Mouse (Mus musculus): Measurements from ENCODE around the gene Prl2c1. TPM values are rescaled to one million over a fixed set of nuclear protein-coding genes. Genes with fewer than 3 reads are reported as not detected.
"Not testable (repeated sequence)": the region's sequence is repeated elsewhere in the genome, so short reads cannot be mapped to it uniquely, and the experiment has no call there.

Gene Prl2c1
- not detected in 2 replicates for polyA plus RNA-seq (2016; fragmentation: Nextera tagmentation; extraction: Ambion mirVana)

GRCm38 (mm10) chr13:27849042-27849441 is at the start of gene Prl2c1:
Prl2c1 (plus strand) TSS chr13:27849342.
- Histone ChIP-seq H3K4me2 (no peak within 1 kb of the TSS), H3K9ac (no peak within 1 kb of the TSS), H3K9me3 (replicated peaks) (no peaks in the 10 kb centered on the region), H3K27ac (no peak within 1 kb of the TSS), H3K27me3 (replicated peaks) (no peaks in the 10 kb centered on the region), H3K4me3 (no peak within 1 kb of the TSS), H3K4me1 (no peaks in the 10 kb centered on the region), H3K36me3 (no peaks in the 10 kb centered on the region)
- WGBS (ENCODE audit: insufficient replicate concordance), result 72% methylated on average over 3 of the region's 3 CpGs
- ATAC-seq, result no peak

- Histone ChIP-seq H3K27me3 (replicated peaks) (no peaks in the 10 kb centered on the region), H3K9ac (no peak within 1 kb of the TSS), H3K4me2 (no peak within 1 kb of the TSS), H3K4me3 (no peak within 1 kb of the TSS), H3K27ac (no peak within 1 kb of the TSS), H3K4me1 (no peaks in the 10 kb centered on the region), H3K9me3 (replicated peaks) (no peaks in the 10 kb centered on the region), H3K36me3 (no peaks in the 10 kb centered on the region)
- ATAC-seq, result no peak
- 59% methylated on average over 1 of the region's 1 CpGs for WGBS (ENCODE audit: insufficient replicate concordance)
Observed at GRCm38 (mm10) chr13:27801354-27801753, 47.8 kb upstream of the Prl2c1 start, which contains the start of gene Prl2a1. Prl2a1 (plus strand) TSS chr13:27801654.

GRCm38 (mm10) chr13:27802765-27803164 is 46.4 kb upstream of the Prl2c1 start:
- ATAC-seq, result no peak
- Histone ChIP-seq H3K4me2 (no peak overlapping the region), H3K27ac (no peak overlapping the region), H3K4me3 (no peak overlapping the region), H3K9ac (no peak overlapping the region), H3K9me3 (replicated peaks) (no peaks in the 10 kb centered on the region), H3K27me3 (replicated peaks) (no peaks in the 10 kb centered on the region), H3K4me1 (no peaks in the 10 kb centered on the region), H3K36me3 (no peaks in the 10 kb centered on the region)
- WGBS (ENCODE audit: insufficient replicate concordance), result 65% methylated on average over 1 of the region's 1 CpGs

GRCm38 (mm10) chr13:27904236-27904635 is 55.1 kb downstream of the Prl2c1 start:
- 37% methylated on average over 2 of the region's 2 CpGs for WGBS (ENCODE audit: insufficient replicate concordance)
- H3K9ac ChIP-seq; ATAC-seq; H3K9me3 ChIP-seq (replicated peaks); H3K4me1 ChIP-seq; H3K4me2 ChIP-seq; H3K36me3 ChIP-seq; H3K27me3 ChIP-seq (replicated peaks); H3K27ac ChIP-seq; H3K4me3 ChIP-seq: not testable (repeated sequence)

Other genes with a start within 250 kb of the Prl2c1 start
- not detected in 2 replicates for gene Prl7b1, start 238.8 kb upstream of the Prl2c1 start, polyA plus RNA-seq (2016; fragmentation: Nextera tagmentation; extraction: Ambion mirVana)
- gene Prl7a1, start 206.8 kb upstream of the Prl2c1 start, polyA plus RNA-seq (2016; fragmentation: Nextera tagmentation; extraction: Ambion mirVana), result not detected in 2 replicates
- gene Prl7a2, start 181.3 kb upstream of the Prl2c1 start, polyA plus RNA-seq (2016; fragmentation: Nextera tagmentation; extraction: Ambion mirVana), result not detected in 2 replicates
- not detected in 2 replicates for gene Prl7d1, start 132.6 kb upstream of the Prl2c1 start, polyA plus RNA-seq (2016; fragmentation: Nextera tagmentation; extraction: Ambion mirVana)
- not detected in 2 replicates for gene Prl7c1, start 68.5 kb upstream of the Prl2c1 start, polyA plus RNA-seq (2016; fragmentation: Nextera tagmentation; extraction: Ambion mirVana)
- gene Prl2a1, start 47.7 kb upstream of the Prl2c1 start, polyA plus RNA-seq (2016; fragmentation: Nextera tagmentation; extraction: Ambion mirVana), result not detected in 2 replicates
- not detected in 2 replicates for gene Prl4a1, start 166.9 kb downstream of the Prl2c1 start, polyA plus RNA-seq (2016; fragmentation: Nextera tagmentation; extraction: Ambion mirVana)